Mouse (Mus musculus): ENCODE measurements at regions not wholly inside any gene's neighbourhood (a gene's known extent, or its start where the extent isn't known, plus 50 kb on each side); places are given as distances from the start of the nearest gene placed in this dataset.

DNA sequence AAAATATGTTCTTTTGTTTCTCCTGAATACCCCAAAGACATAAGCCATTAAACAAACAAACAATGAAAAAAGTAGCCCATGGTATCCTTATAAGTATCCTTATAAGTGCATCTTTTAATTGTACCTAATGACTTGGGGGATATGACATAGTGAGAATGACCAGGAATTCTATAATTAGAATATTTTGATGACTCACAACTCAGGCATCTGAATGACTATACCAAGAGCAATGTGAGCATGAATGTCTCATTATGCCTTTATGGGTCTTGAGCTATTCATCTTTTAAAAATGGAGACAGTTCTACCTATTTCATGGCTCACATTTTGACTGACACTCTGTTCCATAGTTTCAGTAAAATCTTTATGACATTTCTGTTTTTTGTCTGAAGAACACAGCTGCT is 423.3 kb downstream of the Kcna4 start:
- H3K4me2 ChIP-seq (ENCODE audit: low read length), result no peak overlapping the region
- no peaks in the 10 kb centered on the region for H3K9me3 ChIP-seq (replicated peaks; ENCODE audit: control insufficient read depth, low read length)
- no peaks in the 10 kb centered on the region for H3K4me1 ChIP-seq (ENCODE audit: control insufficient read depth, insufficient read depth, low read length)
- no peak overlapping the region for H3K27ac ChIP-seq (ENCODE audit: low read depth, low read length)
- DNase-seq (ENCODE audit: low spot score) (no peak), ATAC-seq (no peak)
- no peak overlapping the region for H3K4me3 ChIP-seq (ENCODE audit: low read depth, low read length)
- H3K9ac ChIP-seq (ENCODE audit: low read length), result no peak overlapping the region
- H3K36me3 ChIP-seq (ENCODE audit: control insufficient read depth, insufficient read depth, low read length), result no peaks in the 10 kb centered on the region
- H3K27me3 ChIP-seq (replicated peaks; ENCODE audit: control insufficient read depth, insufficient read depth, low read length), result no peaks in the 10 kb centered on the region

DNA sequence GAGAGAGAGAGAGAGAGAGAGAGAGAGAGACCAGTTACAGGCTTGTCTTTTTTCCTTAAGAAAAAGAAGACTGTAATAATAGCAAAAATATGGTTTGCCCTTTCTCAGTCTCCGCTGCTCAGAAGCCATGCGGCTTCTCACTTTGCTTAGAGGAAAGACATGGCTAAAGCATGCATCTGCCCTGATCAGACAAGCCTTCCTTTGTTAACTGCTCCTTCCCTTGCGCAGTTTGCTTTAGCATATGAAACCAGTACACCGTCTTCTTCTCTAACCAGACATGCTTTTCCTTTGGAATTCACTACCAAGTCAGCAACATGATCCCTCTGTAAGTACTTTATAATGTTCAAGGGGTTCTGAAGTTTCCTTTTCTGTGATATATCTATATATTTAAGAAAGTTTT is 439.0 kb downstream of the Kcna4 start:
- Histone ChIP-seq H3K4me1 (ENCODE audit: control insufficient read depth, insufficient read depth, low read length) (no peaks in the 10 kb centered on the region), H3K9me3 (replicated peaks; ENCODE audit: control insufficient read depth, low read length) (no peaks in the 10 kb centered on the region), H3K4me3 (ENCODE audit: low read depth, low read length) (no peak overlapping the region), H3K4me2 (ENCODE audit: low read length) (no peak overlapping the region), H3K27me3 (replicated peaks; ENCODE audit: control insufficient read depth, insufficient read depth, low read length) (no peaks in the 10 kb centered on the region), H3K36me3 (ENCODE audit: control insufficient read depth, insufficient read depth, low read length) (no peaks in the 10 kb centered on the region), H3K27ac (ENCODE audit: low read depth, low read length) (no peak overlapping the region), H3K9ac (ENCODE audit: low read length) (no peak overlapping the region)
- DNase-seq (ENCODE audit: low spot score) (no peak), ATAC-seq (no peak)
- whole genome bisulfite sequencing, result 65% methylated on average over 4 of the region's 4 CpGs

DNA sequence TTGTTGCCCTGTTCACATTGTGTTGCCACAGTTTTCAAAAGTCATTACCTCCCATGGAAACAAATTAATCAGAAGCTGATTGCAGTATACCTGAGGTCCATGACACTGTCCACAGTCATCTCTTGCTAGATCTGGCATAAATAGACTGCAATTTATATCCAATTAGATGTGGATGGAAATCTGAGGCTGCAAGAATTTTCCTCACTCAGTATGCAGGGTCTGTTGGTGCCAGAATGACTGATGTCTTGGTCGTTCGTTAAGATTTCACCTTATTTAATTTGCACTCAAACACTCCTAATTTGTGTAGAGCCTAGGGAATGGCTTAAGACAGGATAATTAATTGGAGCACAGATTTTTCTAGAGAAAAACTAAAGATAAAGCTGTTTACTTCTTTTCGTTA is 443.9 kb downstream of the Kcna4 start:
- Histone ChIP-seq H3K4me2 (ENCODE audit: low read length) (no peak overlapping the region), H3K36me3 (ENCODE audit: control insufficient read depth, insufficient read depth, low read length) (no peaks in the 10 kb centered on the region), H3K9ac (ENCODE audit: low read length) (no peak overlapping the region), H3K9me3 (replicated peaks; ENCODE audit: control insufficient read depth, low read length) (no peaks in the 10 kb centered on the region), H3K4me3 (ENCODE audit: low read depth, low read length) (no peak overlapping the region), H3K27me3 (replicated peaks; ENCODE audit: control insufficient read depth, insufficient read depth, low read length) (no peaks in the 10 kb centered on the region), H3K27ac (ENCODE audit: low read depth, low read length) (no peak overlapping the region), H3K4me1 (ENCODE audit: control insufficient read depth, insufficient read depth, low read length) (no peaks in the 10 kb centered on the region)
- DNase-seq (ENCODE audit: low spot score), result peak; percentile 48
- ATAC-seq, result peak; percentile 74
- 21% methylated on average over 3 of the region's 3 CpGs for WGBS

DNA sequence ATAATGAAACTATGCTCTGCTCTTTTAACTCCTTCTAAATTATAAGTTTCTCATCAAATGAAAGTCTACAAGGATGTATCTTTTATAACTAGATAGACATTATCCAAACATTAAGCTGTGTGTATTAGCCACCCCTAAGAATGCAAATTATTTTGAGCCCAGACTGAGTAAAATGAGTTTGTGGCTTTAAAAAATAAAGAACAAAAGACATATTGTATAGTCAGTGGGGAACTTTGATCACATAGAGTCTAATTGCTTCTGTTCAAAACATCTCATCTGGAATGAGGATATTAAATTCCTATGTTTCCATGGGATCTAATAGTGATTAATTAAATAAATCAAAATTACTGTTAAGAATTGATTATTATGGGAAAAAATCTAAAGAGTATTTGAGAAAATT is 444.3 kb downstream of the Kcna4 start:
- Histone ChIP-seq H3K27me3 (replicated peaks; ENCODE audit: control insufficient read depth, insufficient read depth, low read length) (no peaks in the 10 kb centered on the region), H3K27ac (ENCODE audit: low read depth, low read length) (no peak overlapping the region), H3K4me2 (ENCODE audit: low read length) (no peak overlapping the region), H3K9ac (ENCODE audit: low read length) (no peak overlapping the region), H3K4me3 (ENCODE audit: low read depth, low read length) (no peak overlapping the region), H3K4me1 (ENCODE audit: control insufficient read depth, insufficient read depth, low read length) (no peaks in the 10 kb centered on the region), H3K9me3 (replicated peaks; ENCODE audit: control insufficient read depth, low read length) (no peaks in the 10 kb centered on the region), H3K36me3 (ENCODE audit: control insufficient read depth, insufficient read depth, low read length) (no peaks in the 10 kb centered on the region)
- ATAC-seq (peak; percentile 48), DNase-seq (ENCODE audit: low spot score) (no peak)
